Mouse (Mus musculus): ENCODE measurements at regions not wholly inside any gene's neighbourhood (a gene's known extent, or its start where the extent isn't known, plus 50 kb on each side); places are given as distances from the start of the nearest gene placed in this dataset.

DNA sequence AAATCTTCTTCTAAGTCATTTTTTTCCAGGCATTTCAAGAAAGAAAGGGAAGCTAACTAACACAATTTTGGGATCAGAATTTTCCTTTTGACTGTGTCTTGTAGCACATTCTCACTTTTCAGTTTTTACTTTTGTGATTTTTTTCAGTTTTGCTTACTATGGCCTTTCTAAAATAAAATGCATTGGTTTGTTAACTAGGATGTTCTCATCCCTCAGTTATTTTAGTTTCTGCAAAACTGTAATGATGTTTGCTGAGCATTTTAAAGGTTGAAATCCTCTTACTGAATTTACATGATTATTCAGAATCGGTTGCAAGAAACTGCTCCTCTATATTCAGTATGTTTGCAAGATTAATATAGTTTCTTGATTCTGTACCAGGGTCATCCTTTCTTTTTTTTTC, 610.1 kb upstream of the Frg1 start:
- no peaks in the 10 kb centered on the region for H3K27me3 ChIP-seq (replicated peaks)
- H3K4me1 ChIP-seq (ENCODE audit: control insufficient read depth in 1 of 2, insufficient read depth in 2 of 2): no peaks in the 10 kb centered on the region
- peaks cover 6% of the 10 kb centered on the region for H3K9me3 ChIP-seq (replicated peaks; ENCODE audit: low read length)
- DNase-seq (ENCODE audit: extremely low read depth): no peak
- H3K79me2 ChIP-seq (replicated peaks; ENCODE audit: control insufficient read depth, extremely low read depth, insufficient read depth, poor library complexity, severe bottlenecking): no peaks in the 10 kb centered on the region
- in situ Hi-C loops (cut with MboI; ENCODE audit: low pct_ligation_motif_present, low pct_unique_long_range_greater_than_20kb, low sequenced_read_pairs) (no loop called here), dilution Hi-C loops (cut with MboI; ENCODE audit: extremely low pct_ligation_motif_present, extremely low pct_unique_long_range_greater_than_20kb, low sequenced_read_pairs) (no loop called here)
- TF ChIP-seq JUN (IDR thresholded peaks at IDR 0.05; ENCODE audit: insufficient read depth, low read depth, low read length): no peak
- TF ChIP-seq EP300 (IDR thresholded peaks at IDR 0.05; ENCODE audit: low read length): no peak
- no peak for TF ChIP-seq SMC3 (IDR thresholded peaks at IDR 0.05; ENCODE audit: low read depth, low read length)
- no peak for TF ChIP-seq TBP (conservative IDR thresholded peaks at IDR 0.05; ENCODE audit: low read depth, low read length)
- no peak for TF ChIP-seq GABPA (IDR thresholded peaks at IDR 0.05; ENCODE audit: insufficient replicate concordance, low read depth, low read length)
- no peak for TF ChIP-seq CHD2 (IDR thresholded peaks at IDR 0.05; ENCODE audit: low read length)
- TF ChIP-seq ZKSCAN1 (IDR thresholded peaks at IDR 0.05; ENCODE audit: borderline replicate concordance, low read depth, low read length): no peak
- no peak for TF ChIP-seq RCOR1 (conservative IDR thresholded peaks at IDR 0.05; ENCODE audit: low read depth, low read length)
- TF ChIP-seq CHD1 (IDR thresholded peaks at IDR 0.05; ENCODE audit: low read depth, low read length): no peak
- no peak for TF ChIP-seq ETS1 (conservative IDR thresholded peaks at IDR 0.05; ENCODE audit: low read depth, low read length)
- no peak for TF ChIP-seq ELF1 (IDR thresholded peaks at IDR 0.05; ENCODE audit: low read depth, low read length)
- no peak for TF ChIP-seq UBTF (IDR thresholded peaks at IDR 0.05; ENCODE audit: low read depth, low read length)
- no peak for TF ChIP-seq SIN3A (IDR thresholded peaks at IDR 0.05; ENCODE audit: low read length)
- TF ChIP-seq MYC (IDR thresholded peaks at IDR 0.05; ENCODE audit: low read depth, low read length): no peak
- no peak for TF ChIP-seq HCFC1 (IDR thresholded peaks at IDR 0.05; ENCODE audit: low read depth, low read length)
- TF ChIP-seq MAX (IDR thresholded peaks at IDR 0.05; ENCODE audit: low read length): no peak
- no peak for TF ChIP-seq NELFE (IDR thresholded peaks at IDR 0.05; ENCODE audit: low read depth, low read length)
- TF ChIP-seq USF2 (conservative IDR thresholded peaks at IDR 0.05; ENCODE audit: low read depth, low read length): no peak
- H3K4me3 ChIP-seq (replicated peaks in 1 of 3; ENCODE audit: low read depth in 2 of 3, low read length in 2 of 3, poor library complexity in 1 of 3): no peak overlapping the region
- no peak overlapping the region for H3K4me2 ChIP-seq (ENCODE audit: insufficient read depth, low read depth, poor library complexity, severe bottlenecking)
- H3K27ac ChIP-seq (ENCODE audit: insufficient read depth, low read depth): no peak overlapping the region
- H3K36me3 ChIP-seq (replicated peaks in 1 of 2; ENCODE audit: control insufficient read depth in 1 of 2, insufficient read depth in 1 of 2, low read length in 1 of 2): no peaks in the 10 kb centered on the region
- H3K9ac ChIP-seq (ENCODE audit: insufficient read depth, low read depth): no peak overlapping the region

DNA sequence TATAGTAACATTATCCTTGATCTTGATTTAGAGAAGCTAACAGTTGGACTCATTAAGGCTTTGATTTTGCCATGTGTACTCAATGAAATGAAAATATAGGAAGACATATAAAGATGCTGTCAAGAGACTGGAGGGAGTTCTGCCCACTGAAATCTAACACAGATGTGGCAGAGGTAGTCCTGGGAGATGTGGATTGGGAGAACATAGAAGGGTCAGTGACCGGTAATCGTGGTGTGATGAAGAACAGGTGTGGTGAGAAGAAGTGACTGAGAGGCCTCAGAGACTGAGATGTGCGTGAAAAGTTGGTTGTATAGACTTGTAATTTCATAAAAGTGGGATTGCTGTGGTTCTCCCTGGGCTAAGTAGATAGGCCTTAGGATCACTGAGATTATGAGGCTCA, 600.9 kb upstream of the Frg1 start:
- no peak overlapping the region for H3K9ac ChIP-seq (ENCODE audit: insufficient read depth, low read depth)
- H3K79me2 ChIP-seq (replicated peaks; ENCODE audit: control insufficient read depth, extremely low read depth, insufficient read depth, poor library complexity, severe bottlenecking): no peaks in the 10 kb centered on the region
- DNase-seq (ENCODE audit: extremely low read depth): no peak
- no peak overlapping the region for H3K27ac ChIP-seq (ENCODE audit: insufficient read depth, low read depth)
- in situ Hi-C loops (cut with MboI; ENCODE audit: low pct_ligation_motif_present, low pct_unique_long_range_greater_than_20kb, low sequenced_read_pairs) (no loop called here), dilution Hi-C loops (cut with MboI; ENCODE audit: extremely low pct_ligation_motif_present, extremely low pct_unique_long_range_greater_than_20kb, low sequenced_read_pairs) (no loop called here)
- H3K36me3 ChIP-seq (replicated peaks in 1 of 2; ENCODE audit: control insufficient read depth in 1 of 2, insufficient read depth in 1 of 2, low read length in 1 of 2): no peaks in the 10 kb centered on the region
- H3K4me2 ChIP-seq (ENCODE audit: insufficient read depth, low read depth, poor library complexity, severe bottlenecking): no peak overlapping the region
- no peaks in the 10 kb centered on the region for H3K4me1 ChIP-seq (ENCODE audit: control insufficient read depth in 1 of 2, insufficient read depth in 2 of 2)
- H3K9me3 ChIP-seq (replicated peaks; ENCODE audit: low read length): peaks cover 9% of the 10 kb centered on the region
- TF ChIP-seq E2F4 (IDR thresholded peaks at IDR 0.05; ENCODE audit: insufficient replicate concordance, low read depth, low read length): no peak
- TF ChIP-seq PAX5 (IDR thresholded peaks at IDR 0.05; ENCODE audit: low read length): no peak
- TF ChIP-seq POLR2AphosphoS2 (IDR thresholded peaks at IDR 0.05; ENCODE audit: low read depth, low read length): no peak
- no peak for TF ChIP-seq RCOR1 (conservative IDR thresholded peaks at IDR 0.05; ENCODE audit: low read depth, low read length)
- TF ChIP-seq JUND (conservative IDR thresholded peaks at IDR 0.05; ENCODE audit: low read depth, low read length): no peak
- TF ChIP-seq MAX (IDR thresholded peaks at IDR 0.05; ENCODE audit: low read length): no peak
- no peak for TF ChIP-seq SIN3A (IDR thresholded peaks at IDR 0.05; ENCODE audit: low read length)
- no peak for TF ChIP-seq NRF1 (IDR thresholded peaks at IDR 0.05; ENCODE audit: low read depth, low read length)
- TF ChIP-seq MAFK (IDR thresholded peaks at IDR 0.05; ENCODE audit: insufficient replicate concordance, low read length): no peak
- no peak for TF ChIP-seq USF2 (conservative IDR thresholded peaks at IDR 0.05; ENCODE audit: low read depth, low read length)
- no peak for TF ChIP-seq MAZ (IDR thresholded peaks at IDR 0.05; ENCODE audit: low read depth, low read length)
- no peak for TF ChIP-seq CHD1 (IDR thresholded peaks at IDR 0.05; ENCODE audit: low read depth, low read length)
- TF ChIP-seq RAD21 (IDR thresholded peaks at IDR 0.05; ENCODE audit: low read depth, low read length): no peak
- no peak for TF ChIP-seq ELF1 (IDR thresholded peaks at IDR 0.05; ENCODE audit: low read depth, low read length)
- no peaks in the 10 kb centered on the region for H3K27me3 ChIP-seq (replicated peaks)
- H3K4me3 ChIP-seq (replicated peaks in 1 of 3; ENCODE audit: low read depth in 2 of 3, low read length in 2 of 3, poor library complexity in 1 of 3): no peak overlapping the region

Data from CH12.LX (cell line).